Mouse (Mus musculus) G1E (cell line): ENCODE results near the gene Cnih4.

Experiments used
- CTCF ChIP-seq: IDR thresholded peaks from 2 replicates; pipeline ENCODE4 v1.5.1; 2012; ENCODE audit warnings: low read depth, low read length, inconsistent platforms, mixed read lengths
- GATA2 ChIP-seq: IDR thresholded peaks from 2 replicates; pipeline ENCODE4 v1.6.1; 2012; ENCODE audit warnings: low read depth, low read length, inconsistent platforms, borderline replicate concordance
- POLR2AphosphoS5 ChIP-seq: IDR thresholded peaks from 2 replicates; pipeline ENCODE4 v1.6.1; 2012; ENCODE audit warnings: low read depth, low read length, inconsistent platforms; ENCODE audit not compliant: insufficient replicate concordance
- TAL1 ChIP-seq: conservative IDR thresholded peaks from 2 replicates; pipeline ENCODE4 v1.6.1; 2012; ENCODE audit warnings: low read depth, low read length, inconsistent platforms, mixed read lengths

GRCm38 (mm10) chr1:181146187-181146586, 1.7 kb downstream of the Cnih4 start:
- TF ChIP-seq CTCF, result no peak
- TF ChIP-seq GATA2, result no peak
- no peak for TF ChIP-seq TAL1
- TF ChIP-seq POLR2AphosphoS5, result no peak
